Mouse (Mus musculus): ENCODE results near the gene Actl7b. TPM values are rescaled to one million over a fixed set of nuclear protein-coding genes. Genes with fewer than 3 reads are reported as not detected.

Gene Actl7b
- polyA plus RNA-seq, 1 experiment from 2014 or later: not detected

Other genes with a start within 250 kb of the Actl7b start
- gene Gm26657, start 1.4 kb downstream of the Actl7b start, polyA plus RNA-seq (2014; fragmentation: Nextera tagmentation; extraction: Ambion mirVana): 0.14 TPM in 1 of 2 replicates, not detected in the other
- gene Actl7a, start 2.0 kb upstream of the Actl7b start, polyA plus RNA-seq (2014; fragmentation: Nextera tagmentation; extraction: Ambion mirVana): 0.11 TPM in 1 of 2 replicates, not detected in the other
- gene Elp1, start 60.9 kb upstream of the Actl7b start, polyA plus RNA-seq (2014; fragmentation: Nextera tagmentation; extraction: Ambion mirVana): 102 and 109 TPM in 2 replicates
- 23.9 and 26.6 TPM in 2 replicates for gene Fam206a, start 60.9 kb upstream of the Actl7b start, polyA plus RNA-seq (2014; fragmentation: Nextera tagmentation; extraction: Ambion mirVana)
- gene Ctnnal1, start 123.7 kb upstream of the Actl7b start, polyA plus RNA-seq (2014; fragmentation: Nextera tagmentation; extraction: Ambion mirVana): 26.1 and 28.8 TPM in 2 replicates
- gene Tmem245, start 206.0 kb upstream of the Actl7b start, polyA plus RNA-seq (2014; fragmentation: Nextera tagmentation; extraction: Ambion mirVana): 6.8 TPM in 2 replicates
- 6.2 and 6.4 TPM in 2 replicates for gene Frrs1l, start 248.9 kb upstream of the Actl7b start, polyA plus RNA-seq (2014; fragmentation: Nextera tagmentation; extraction: Ambion mirVana)

Measured in midbrain, embryonic 11.5 days (tissue).